Mouse (Mus musculus) left cerebral cortex, adult 11 months (tissue): ENCODE measurements around the gene Gys1.
"Not testable (repeated sequence)": the region's sequence is repeated elsewhere in the genome, so short reads cannot be mapped to it uniquely, and the experiment has no call there.

ENCODE experiments used
- DNase-seq: peaks from one replicate; pipeline ENCODE4 v3.0.0; 2022; ENCODE audit warnings: low spot score

Gene Gys1

GRCm38 (mm10) chr7:45457204-45458060 lies 22.8 kb downstream of the Gys1 start:
- DNase-seq, result no peak

GRCm38 (mm10) chr7:45458748-45459563 lies 24.3 kb downstream of the Gys1 start:
- DNase-seq, result no peak

- peak; percentile 97 for DNase-seq
Observed at GRCm38 (mm10) chr7:45459564-45460140, 25.0 kb downstream of the Gys1 start, which contains the start of gene Ftl1. Gene Ftl1, minus strand, starts transcription at chr7:45459884.

GRCm38 (mm10) chr7:45460377-45460776 lies 25.7 kb downstream of the Gys1 start:
- no peak for DNase-seq

- no peak for DNase-seq
Observed at GRCm38 (mm10) chr7:45460860-45461314, 26.2 kb downstream of the Gys1 start.

- no peak for DNase-seq
Observed at GRCm38 (mm10) chr7:45461326-45461725, 26.7 kb downstream of the Gys1 start.

- no peak for DNase-seq
Observed at GRCm38 (mm10) chr7:45461781-45462180, 27.1 kb downstream of the Gys1 start.

- DNase-seq, result no peak
Observed at GRCm38 (mm10) chr7:45462325-45462724, 27.7 kb downstream of the Gys1 start.

- not testable (repeated sequence) for DNase-seq
Observed at GRCm38 (mm10) chr7:45462868-45463267, 28.2 kb downstream of the Gys1 start.

GRCm38 (mm10) chr7:45463987-45464778 lies 29.5 kb downstream of the Gys1 start:
- DNase-seq, result no peak

GRCm38 (mm10) chr7:45465112-45465511 lies 30.5 kb downstream of the Gys1 start:
- no peak for DNase-seq

GRCm38 (mm10) chr7:45465549-45465948 lies 30.9 kb downstream of the Gys1 start:
- no peak for DNase-seq

GRCm38 (mm10) chr7:45466283-45467089 lies 31.8 kb downstream of the Gys1 start, which contains the start of gene Bax:
Gene Bax, minus strand, starts transcription at chr7:45466898.
- DNase-seq, result peak; percentile 97

GRCm38 (mm10) chr7:45467090-45467670 lies 32.5 kb downstream of the Gys1 start:
- DNase-seq, result no peak

GRCm38 (mm10) chr7:45470869-45471268 lies 36.2 kb downstream of the Gys1 start:
- no peak for DNase-seq

GRCm38 (mm10) chr7:45475291-45475969 lies 40.8 kb downstream of the Gys1 start:
- DNase-seq, result no peak

- no peak for DNase-seq
Observed at GRCm38 (mm10) chr7:45476453-45476852, 41.8 kb downstream of the Gys1 start.

GRCm38 (mm10) chr7:45477003-45477402 lies 42.4 kb downstream of the Gys1 start:
- no peak for DNase-seq

GRCm38 (mm10) chr7:45478774-45479173 lies 44.1 kb downstream of the Gys1 start:
- DNase-seq, result no peak

GRCm38 (mm10) chr7:45480310-45480709 lies 45.7 kb downstream of the Gys1 start:
- not testable (repeated sequence) for DNase-seq
